Mouse (Mus musculus) E14TG2a.4 (cell line): ENCODE results near the gene Ctnna3.

Experiments used
- H3K27me3 ChIP-seq: 2 replicates; pipeline ENCODE4 v1.6.1; 2014; ENCODE audit warnings: low read length, control low read depth; ENCODE audit not compliant: insufficient read depth
- H3K36me3 ChIP-seq: 2 replicates; pipeline ENCODE4 v1.6.1; 2014; ENCODE audit warnings: low read length, control low read depth; ENCODE audit not compliant: insufficient read depth
- H3K4me1 ChIP-seq: replicated peaks from 2 replicates; pipeline ENCODE4 v1.6.1; 2014; ENCODE audit warnings: low read depth, low read length, control low read depth
- H3K4me3 ChIP-seq: replicated peaks from 2 replicates; pipeline ENCODE4 v1.5.1; 2014; ENCODE audit warnings: mild to moderate bottlenecking, low read length
- H3K9me3 ChIP-seq: 2 replicates; pipeline ENCODE4 v1.6.1; 2014; ENCODE audit warnings: low read length, control low read depth
- CTCF ChIP-seq: conservative IDR thresholded peaks from 2 replicates; pipeline ENCODE4 v1.5.1; 2014; ENCODE audit warnings: low read length
- NANOG ChIP-seq: IDR thresholded peaks from 2 replicates; pipeline ENCODE4 v1.6.1; 2014; ENCODE audit warnings: borderline replicate concordance, low read length, mixed read lengths
- POU5F1 ChIP-seq: IDR thresholded peaks from 2 replicates; pipeline ENCODE4 v1.6.1; 2014; ENCODE audit warnings: low read length, borderline replicate concordance

The Ctnna3 gene

GRCm38 (mm10) chr10:64086183-64086566, 656.3 kb downstream of the Ctnna3 start:
- peaks cover 36% of the 10 kb centered on the region for H3K27me3 ChIP-seq
- TF ChIP-seq NANOG = no peak
- TF ChIP-seq POU5F1 = no peak
- no peaks in the 10 kb centered on the region for H3K36me3 ChIP-seq
- H3K9me3 ChIP-seq = no peaks in the 10 kb centered on the region
- H3K4me1 ChIP-seq = peaks cover 20% of the 10 kb centered on the region
- no peak overlapping the region for H3K4me3 ChIP-seq

GRCm38 (mm10) chr10:64086567-64087391, 656.9 kb downstream of the Ctnna3 start:
- Histone ChIP-seq H3K4me3 (no peak overlapping the region), H3K9me3 (no peaks in the 10 kb centered on the region), H3K36me3 (no peaks in the 10 kb centered on the region), H3K4me1 (peaks cover 20% of the 10 kb centered on the region), H3K27me3 (peaks cover 40% of the 10 kb centered on the region)
- TF ChIP-seq POU5F1 (no peak), CTCF (no peak), NANOG (no peak)

- Histone ChIP-seq H3K9me3 (no peaks in the 10 kb centered on the region), H3K4me3 (no peak overlapping the region), H3K36me3 (no peaks in the 10 kb centered on the region), H3K4me1 (peaks cover 20% of the 10 kb centered on the region), H3K27me3 (peaks cover 40% of the 10 kb centered on the region)
- TF ChIP-seq NANOG (no peak), CTCF (no peak), POU5F1 (no peak)
These were observed 657.6 kb downstream of the Ctnna3 start for GRCm38 (mm10) chr10:64087521-64087920.

GRCm38 (mm10) chr10:64087936-64088773, 658.3 kb downstream of the Ctnna3 start:
- Histone ChIP-seq H3K4me1 (peaks cover 20% of the 10 kb centered on the region), H3K27me3 (peaks cover 44% of the 10 kb centered on the region), H3K9me3 (no peaks in the 10 kb centered on the region), H3K4me3 (no peak overlapping the region), H3K36me3 (no peaks in the 10 kb centered on the region)
- TF ChIP-seq NANOG (no peak), CTCF (no peak), POU5F1 (no peak)

GRCm38 (mm10) chr10:64088774-64089460, 659.0 kb downstream of the Ctnna3 start:
- Histone ChIP-seq H3K27me3 (peaks cover 47% of the 10 kb centered on the region), H3K9me3 (no peaks in the 10 kb centered on the region), H3K4me1 (peaks cover 20% of the 10 kb centered on the region), H3K4me3 (no peak overlapping the region), H3K36me3 (no peaks in the 10 kb centered on the region)
- TF ChIP-seq POU5F1 (no peak), NANOG (no peak)

GRCm38 (mm10) chr10:64089680-64090460, 660.0 kb downstream of the Ctnna3 start, which contains the start of gene Lrrtm3:
Lrrtm3 (minus strand) TSS chr10:64090277.
- H3K4me1 ChIP-seq = peaks cover 20% of the 10 kb centered on the region
- H3K4me3 ChIP-seq = no peak within 1 kb of the TSS
- peaks cover 51% of the 10 kb centered on the region for H3K27me3 ChIP-seq
- H3K9me3 ChIP-seq = no peaks in the 10 kb centered on the region
- no peaks in the 10 kb centered on the region for H3K36me3 ChIP-seq
- TF ChIP-seq CTCF (peak; percentile 26), POU5F1 (peak; percentile 77; the same call in 1 of the 2 replicates), NANOG (peak; percentile 88)

GRCm38 (mm10) chr10:64096532-64096931, 666.6 kb downstream of the Ctnna3 start:
- peaks cover 15% of the 10 kb centered on the region for H3K27me3 ChIP-seq
- H3K4me3 ChIP-seq = no peak overlapping the region
- no peaks in the 10 kb centered on the region for H3K36me3 ChIP-seq
- TF ChIP-seq CTCF (no peak), POU5F1 (no peak), NANOG (no peak)
- no peaks in the 10 kb centered on the region for H3K4me1 ChIP-seq
- H3K9me3 ChIP-seq = no peaks in the 10 kb centered on the region

- H3K36me3 ChIP-seq = no peaks in the 10 kb centered on the region
These were observed 685.3 kb downstream of the Ctnna3 start for GRCm38 (mm10) chr10:64115246-64115645.

More at GRCm38 (mm10) chr10:64115246-64115645, 685.3 kb downstream of the Ctnna3 start:
- Histone ChIP-seq H3K27me3 (no peaks in the 10 kb centered on the region), H3K9me3 (no peaks in the 10 kb centered on the region), H3K4me3 (no peak overlapping the region), H3K4me1 (no peaks in the 10 kb centered on the region)
- TF ChIP-seq POU5F1 (no peak), CTCF (no peak), NANOG (no peak)
